Mouse (Mus musculus) embryonic facial prominence, embryonic 12.5 days (tissue): ENCODE data around the gene Coro7. TPM values are rescaled to one million over a fixed set of nuclear protein-coding genes. Genes with fewer than 3 reads are reported as not detected.
"Not testable (repeated sequence)": the region's sequence is repeated elsewhere in the genome, so short reads cannot be mapped to it uniquely, and the experiment has no call there.

Source experiments
- ATAC-seq: fragments of 200-750 bp; cut with Nextera tagmentation; 2 replicates; pipeline ENCODE4 v1.8.0; 2017; ENCODE audit not compliant: insufficient number of reproducible peaks, insufficient read depth, low FRiP score, low TSS enrichment
- H3K27ac ChIP-seq: fragments of 300-500 bp; sonication (generic); 2 replicates; pipeline ENCODE4 v1.5.1; 2016; ENCODE audit warnings: mild to moderate bottlenecking
- H3K27me3 ChIP-seq: fragments of 300-500 bp; sonication (generic); 2 replicates; pipeline ENCODE4 v1.6.1; 2016; ENCODE audit warnings: mild to moderate bottlenecking, moderate library complexity
- H3K36me3 ChIP-seq: fragments of 300-500 bp; sonication (generic); 2 replicates; pipeline ENCODE4 v1.6.1; 2016; ENCODE audit warnings: mild to moderate bottlenecking
- H3K4me1 ChIP-seq: fragments of 300-500 bp; sonication (generic); 2 replicates; pipeline ENCODE4 v1.6.1; 2016
- H3K4me2 ChIP-seq: fragments of 300-500 bp; sonication (generic); replicated peaks from 2 replicates; pipeline ENCODE4 v1.6.1; 2016; ENCODE audit warnings: mild to moderate bottlenecking, moderate library complexity
- H3K4me3 ChIP-seq: fragments of 300-500 bp; sonication (generic); 2 replicates; pipeline ENCODE4 v1.5.1; 2016; ENCODE audit warnings: mild to moderate bottlenecking
- H3K9ac ChIP-seq: fragments of 300-500 bp; sonication (generic); 2 replicates; pipeline ENCODE4 v1.6.1; 2016; ENCODE audit warnings: mild to moderate bottlenecking, moderate library complexity
- H3K9me3 ChIP-seq: fragments of 300-500 bp; sonication (generic); 2 replicates; pipeline ENCODE4 v1.6.1; 2016; ENCODE audit warnings: mild to moderate bottlenecking, moderate library complexity
- WGBS: fragments of 180-500 bp; shearing (Covaris S2); methylation state at CpG from one replicate; pipeline ENCODE4 v1.1.7; 2016; 5-methylcytosine and 5-hydroxymethylcytosine counted together
- polyA plus RNA-seq: library from polyadenylated mRNA; unstranded; fragments of >200 nt; fragmentation: Nextera tagmentation; extraction: Ambion mirVana; gene quantifications from 2 replicates; pipeline ENCODE4 v1.2.1, GENCODE M21; 2016

Gene Coro7
- polyA plus RNA-seq, 1 experiment from 2014 or later = 18.2 TPM

- H3K4me3 ChIP-seq = no peak overlapping the region
- H3K27me3 ChIP-seq = no peaks in the 10 kb centered on the region
- no peaks in the 10 kb centered on the region for H3K9me3 ChIP-seq
- WGBS = 56% methylated on average over 5 of the region's 5 CpGs
- H3K4me1 ChIP-seq = peaks cover 21% of the 10 kb centered on the region
- no peak for ATAC-seq
- no peak overlapping the region for H3K4me2 ChIP-seq
- peaks cover 8% of the 10 kb centered on the region for H3K36me3 ChIP-seq
- H3K9ac ChIP-seq = 0 out of 2 replicates have a peak overlapping the region, but pooled peaks have one; percentile 52
- H3K27ac ChIP-seq = peak overlapping the region; percentile 90
These were observed 91.9 kb downstream of the Coro7 start for GRCm38 (mm10) chr16:4587516-4588210.

GRCm38 (mm10) chr16:4586531-4587123, 93.0 kb downstream of the Coro7 start:
- Histone ChIP-seq H3K9me3 (no peaks in the 10 kb centered on the region), H3K27me3 (no peaks in the 10 kb centered on the region), H3K4me2 (peak overlapping the region; percentile 60), H3K36me3 (peaks cover 8% of the 10 kb centered on the region), H3K27ac (peak overlapping the region; percentile 90), H3K4me3 (peak overlapping the region; percentile 39), H3K4me1 (peaks cover 16% of the 10 kb centered on the region), H3K9ac (peak overlapping the region; percentile 52)
- peak; percentile 97 for ATAC-seq
- WGBS = under 1% methylated on average over 42 of the region's 43 CpGs

GRCm38 (mm10) chr16:4585642-4586530, 93.7 kb downstream of the Coro7 start:
- H3K27me3 ChIP-seq = no peaks in the 10 kb centered on the region
- peak; percentile 47 for ATAC-seq
- peaks cover 7% of the 10 kb centered on the region for H3K36me3 ChIP-seq
- peak overlapping the region; percentile 39 for H3K4me3 ChIP-seq
- H3K4me2 ChIP-seq = peak overlapping the region; percentile 60
- no peaks in the 10 kb centered on the region for H3K9me3 ChIP-seq
- WGBS = 8% methylated on average over 14 of the region's 14 CpGs
- peaks cover 16% of the 10 kb centered on the region for H3K4me1 ChIP-seq
- H3K27ac ChIP-seq = peak overlapping the region; percentile 90
- H3K9ac ChIP-seq = peak overlapping the region; percentile 52; the same call in 1 of the 2 replicates

- Histone ChIP-seq H3K4me2 (no peak overlapping the region), H3K27me3 (no peaks in the 10 kb centered on the region), H3K4me1 (peaks cover 16% of the 10 kb centered on the region), H3K4me3 (no peak overlapping the region), H3K27ac (no peak overlapping the region), H3K9me3 (no peaks in the 10 kb centered on the region), H3K9ac (no peak overlapping the region), H3K36me3 (no peaks in the 10 kb centered on the region)
- ATAC-seq = no peak
- 74% methylated on average over 5 of the region's 5 CpGs for WGBS
These were observed 95.1 kb downstream of the Coro7 start for GRCm38 (mm10) chr16:4584438-4584837.

DNA sequence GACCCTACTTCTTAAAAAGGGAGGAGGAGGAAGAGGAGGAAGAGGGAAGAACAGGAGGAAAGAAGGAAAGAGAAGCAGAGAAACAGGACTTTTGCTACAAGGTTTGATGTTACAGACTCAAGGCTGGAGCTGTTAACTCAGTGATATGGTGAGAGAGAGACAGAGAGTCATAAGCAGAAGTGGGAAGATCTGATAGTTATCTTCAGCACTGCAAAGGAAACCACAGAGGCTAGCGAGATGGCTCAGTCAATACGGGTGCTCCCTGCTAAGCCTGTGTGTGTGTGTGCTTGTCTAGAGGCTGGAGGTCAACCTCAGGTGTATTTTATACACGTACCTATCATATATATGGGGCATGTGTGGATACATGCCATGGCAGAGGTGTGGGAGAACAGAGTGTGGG, 95.8 kb downstream of the Coro7 start:
- H3K9me3 ChIP-seq = no peaks in the 10 kb centered on the region
- no peak overlapping the region for H3K4me3 ChIP-seq
- no peak overlapping the region for H3K27ac ChIP-seq
- 88% methylated on average over 3 of the region's 3 CpGs for WGBS
- ATAC-seq = no peak
- H3K27me3 ChIP-seq = no peaks in the 10 kb centered on the region
- no peak overlapping the region for H3K9ac ChIP-seq
- H3K36me3 ChIP-seq = no peaks in the 10 kb centered on the region
- H3K4me2 ChIP-seq = no peak overlapping the region
- H3K4me1 ChIP-seq = peaks cover 16% of the 10 kb centered on the region

DNA sequence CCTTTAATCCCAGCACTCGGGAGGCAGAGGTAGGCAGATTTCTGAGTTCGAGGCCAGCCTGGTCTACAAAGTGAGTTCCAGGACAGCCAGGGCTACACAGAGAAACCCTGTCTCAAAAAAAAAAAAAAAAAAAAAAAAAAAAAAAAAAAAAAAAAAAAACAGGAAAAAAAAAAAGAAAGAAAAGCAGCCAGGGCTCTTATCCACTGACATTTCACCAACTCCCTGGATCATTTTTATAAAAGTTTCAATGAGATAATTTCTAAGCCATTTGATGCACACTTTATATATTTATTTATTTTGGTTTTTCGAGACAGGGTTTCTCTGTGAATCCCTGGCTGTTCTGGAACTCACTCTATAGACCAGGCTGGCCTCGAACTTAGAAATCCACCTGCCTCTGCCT, 98.4 kb downstream of the Coro7 start:
- WGBS = 80% methylated on average over 4 of the region's 4 CpGs
- not testable (repeated sequence) for H3K4me3 ChIP-seq, H3K36me3 ChIP-seq, H3K4me2 ChIP-seq, H3K27me3 ChIP-seq, H3K27ac ChIP-seq, ATAC-seq, H3K9ac ChIP-seq, H3K4me1 ChIP-seq, H3K9me3 ChIP-seq

GRCm38 (mm10) chr16:4578630-4579029, 100.9 kb downstream of the Coro7 start:
- Histone ChIP-seq H3K4me3 (no peak overlapping the region), H3K9ac (no peak overlapping the region), H3K36me3 (no peaks in the 10 kb centered on the region), H3K9me3 (no peaks in the 10 kb centered on the region), H3K4me2 (no peak overlapping the region), H3K4me1 (no peaks in the 10 kb centered on the region), H3K27me3 (no peaks in the 10 kb centered on the region), H3K27ac (no peak overlapping the region)
- WGBS = 76% methylated on average over 7 of the region's 7 CpGs
- no peak for ATAC-seq

- Histone ChIP-seq H3K27ac (no peak overlapping the region), H3K9ac (no peak overlapping the region), H3K4me2 (no peak overlapping the region), H3K27me3 (no peaks in the 10 kb centered on the region), H3K9me3 (no peaks in the 10 kb centered on the region), H3K4me3 (no peak overlapping the region), H3K36me3 (no peaks in the 10 kb centered on the region), H3K4me1 (no peaks in the 10 kb centered on the region)
- no peak for ATAC-seq
- WGBS = 38% methylated on average over 2 of the region's 2 CpGs
These were observed 102.7 kb downstream of the Coro7 start for GRCm38 (mm10) chr16:4576873-4577272.

Other genes starting within 250 kb of the Coro7 start
- 29.5 and 31.9 TPM in 2 replicates for gene Srl, start 138.0 kb downstream of the Coro7 start, polyA plus RNA-seq
- gene Tfap4, start 119.9 kb downstream of the Coro7 start, polyA plus RNA-seq = 27.8 and 31.5 TPM in 2 replicates
- 33.0 and 33.4 TPM in 2 replicates for gene Glis2, start 85.1 kb downstream of the Coro7 start, polyA plus RNA-seq
- gene Pam16, start 54.8 kb downstream of the Coro7 start, polyA plus RNA-seq = 96.4 and 104 TPM in 2 replicates
- 23.4 and 24.1 TPM in 2 replicates for gene Vasn, start 39.8 kb downstream of the Coro7 start, polyA plus RNA-seq
- gene Dnaja3, start 39.8 kb downstream of the Coro7 start, polyA plus RNA-seq = 57.1 and 59.8 TPM in 2 replicates
- gene Nmral1, start 39.6 kb upstream of the Coro7 start, polyA plus RNA-seq = 124 and 135 TPM in 2 replicates
- gene Hmox2, start 46.6 kb upstream of the Coro7 start, polyA plus RNA-seq = 102 and 105 TPM in 2 replicates
- 96.8 and 99.7 TPM in 2 replicates for gene Cdip1, start 110.5 kb upstream of the Coro7 start, polyA plus RNA-seq
- gene 4930562C15Rik, start 155.6 kb upstream of the Coro7 start, polyA plus RNA-seq = 0.50 and 0.67 TPM in 2 replicates
- 31.2 and 32.7 TPM in 2 replicates for gene Ubald1, start 200.5 kb upstream of the Coro7 start, polyA plus RNA-seq
- gene Mgrn1, start 206.5 kb upstream of the Coro7 start, polyA plus RNA-seq = 91.9 and 93.4 TPM in 2 replicates